Mouse (Mus musculus) lung, adult 2 months (tissue): ENCODE data around the gene Nat9.

Experiments
- CTCF ChIP-seq: fragments of 200-500 bp; IDR thresholded peaks from 2 replicates; pipeline ENCODE4 v1.5.1; 2011; ENCODE audit warnings: mild to moderate bottlenecking, low read length, control low read depth; ENCODE audit not compliant: insufficient read depth
- POLR2A ChIP-seq: fragments of 200-500 bp; IDR thresholded peaks from 2 replicates; pipeline ENCODE4 v1.6.1; 2011; ENCODE audit warnings: low read depth, mild to moderate bottlenecking, control low read depth, low read length, borderline replicate concordance; ENCODE audit errors: extremely low read depth

DNA sequence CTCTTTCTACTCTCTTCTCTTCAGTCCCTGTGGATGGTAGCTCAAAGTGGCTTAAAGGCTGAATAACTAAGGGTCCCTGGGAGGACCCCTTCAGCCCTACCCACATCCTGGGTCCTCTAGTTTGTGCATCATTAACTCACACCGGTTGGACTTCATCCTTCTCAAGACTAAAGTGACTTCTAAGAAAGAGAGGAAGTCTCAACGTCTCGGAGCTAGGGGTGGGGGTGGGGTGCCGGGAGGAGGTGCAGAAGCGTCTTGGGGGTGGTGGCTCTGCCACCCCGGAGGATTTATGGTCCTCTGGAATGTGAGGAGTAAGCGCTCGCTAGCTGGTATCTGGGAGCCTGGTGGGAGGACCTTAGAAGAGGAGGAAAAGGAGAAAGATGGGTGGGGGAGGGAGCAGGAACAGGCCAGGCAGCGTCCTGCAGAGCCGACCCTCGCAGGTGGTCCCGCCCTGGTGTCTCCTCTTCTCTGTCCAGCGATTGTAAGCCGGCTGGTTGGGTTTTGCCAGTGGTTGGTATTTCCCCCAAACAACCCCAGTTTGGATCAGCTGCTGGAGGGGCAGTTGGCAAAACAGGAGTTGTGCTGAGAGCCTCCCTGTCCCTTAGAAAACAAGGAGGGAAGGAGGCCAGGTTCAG, 23.2 kb downstream of the Nat9 start:
- TF ChIP-seq CTCF = no peak
- no peak for TF ChIP-seq POLR2A
